Mouse (Mus musculus) kidney, embryonic 16.5 days (tissue): ENCODE measurements around the gene Nos2. TPM values are rescaled to one million over a fixed set of nuclear protein-coding genes. Genes with fewer than 3 reads are reported as not detected.
A peak's percentile ranks its signal among the peaks of the same experiment; 100 is the strongest.
"Not testable (repeated sequence)": the region's sequence is repeated elsewhere in the genome, so short reads cannot be mapped to it uniquely, and the experiment has no call there.

Experiments
- ATAC-seq: fragments of 200-750 bp; cut with Nextera tagmentation; 2 replicates; pipeline ENCODE4 v1.8.0; 2017; ENCODE audit warnings: moderate TSS enrichment; ENCODE audit not compliant: low FRiP score, low TSS enrichment
- H3K27ac ChIP-seq: fragments of 300-500 bp; sonication (generic); 2 replicates; pipeline ENCODE4 v1.5.1; 2014; ENCODE audit warnings: low read length
- H3K27me3 ChIP-seq: fragments of 300-500 bp; sonication (generic); 2 replicates; pipeline ENCODE4 v1.6.1; 2014; ENCODE audit warnings: low read length, control low read depth, mixed read lengths; ENCODE audit not compliant: insufficient read depth
- H3K36me3 ChIP-seq: fragments of 300-500 bp; sonication (generic); 2 replicates; pipeline ENCODE4 v1.6.1; 2014; ENCODE audit warnings: low read length, control low read depth, mixed read lengths; ENCODE audit not compliant: insufficient read depth
- H3K4me1 ChIP-seq: fragments of 300-500 bp; sonication (generic); 2 replicates; pipeline ENCODE4 v1.6.1; 2014; ENCODE audit warnings: low read length, control low read depth, mixed read lengths; ENCODE audit not compliant: insufficient read depth
- H3K4me2 ChIP-seq: fragments of 300-500 bp; sonication (generic); replicated peaks from 2 replicates; pipeline ENCODE4 v1.6.1; 2014; ENCODE audit warnings: low read depth, low read length
- H3K4me3 ChIP-seq: fragments of 300-500 bp; sonication (generic); 2 replicates; pipeline ENCODE4 v1.5.1; 2014; ENCODE audit warnings: mild to moderate bottlenecking, low read length
- H3K9ac ChIP-seq: fragments of 300-500 bp; sonication (generic); replicated peaks from 2 replicates; pipeline ENCODE4 v1.6.1; 2014; ENCODE audit warnings: low read length
- H3K9me3 ChIP-seq: fragments of 300-500 bp; sonication (generic); 2 replicates; pipeline ENCODE4 v1.6.1; 2016; ENCODE audit warnings: low read length, control low read depth
- WGBS: fragments of 180-500 bp; shearing (Covaris S2); extraction: QIAGEN DNeasy Blood & Tissue Kit; methylation state at CpG from one replicate; pipeline ENCODE4 v1.1.7; 2014; 5-methylcytosine and 5-hydroxymethylcytosine counted together
- polyA plus RNA-seq: library from polyadenylated mRNA; unstranded; fragments of >200 nt; fragmentation: Nextera tagmentation; extraction: Ambion mirVana; gene quantifications from 2 replicates; pipeline ENCODE4 v1.2.1, GENCODE M21; 2015

The Nos2 gene
- polyA plus RNA-seq, 1 experiment from 2014 or later: 2.1 TPM

- 26% methylated on average over 5 of the region's 5 CpGs for WGBS
- peak; percentile 54; the same call in 1 of the 2 replicates for ATAC-seq
- Histone ChIP-seq H3K27ac (peak overlapping the region; percentile 80), H3K27me3 (no peaks in the 10 kb centered on the region), H3K9ac (peak overlapping the region; percentile 5; the same call in 1 of the 2 replicates), H3K36me3 (no peaks in the 10 kb centered on the region), H3K4me1 (peaks cover 23% of the 10 kb centered on the region), H3K4me3 (no peak overlapping the region), H3K9me3 (peaks cover under 1% of the 10 kb centered on the region; the same call in 1 of the 2 replicates), H3K4me2 (no peak overlapping the region)
These were observed 82.0 kb downstream of the Nos2 start for GRCm38 (mm10) chr11:79002551-79002951.

- WGBS: 40% methylated on average over 11 of the region's 11 CpGs
- no peaks in the 10 kb centered on the region for H3K27me3 ChIP-seq
- peak overlapping the region; percentile 80 for H3K27ac ChIP-seq
- H3K9ac ChIP-seq: no peak overlapping the region; the same call in 1 of the 2 replicates
- ATAC-seq: peak; percentile 68
- H3K36me3 ChIP-seq: no peaks in the 10 kb centered on the region
- H3K9me3 ChIP-seq: no peaks in the 10 kb centered on the region
- H3K4me2 ChIP-seq: no peak overlapping the region
- no peak overlapping the region for H3K4me3 ChIP-seq
- peaks cover 23% of the 10 kb centered on the region for H3K4me1 ChIP-seq
These were observed 82.6 kb downstream of the Nos2 start for GRCm38 (mm10) chr11:79003053-79003768.

- peak overlapping the region; percentile 80 for H3K27ac ChIP-seq
- H3K4me3 ChIP-seq: no peak overlapping the region
- peaks cover 23% of the 10 kb centered on the region for H3K4me1 ChIP-seq
- no peak overlapping the region for H3K4me2 ChIP-seq
- H3K9me3 ChIP-seq: no peaks in the 10 kb centered on the region
- 68% methylated on average over 10 of the region's 10 CpGs for WGBS
- ATAC-seq: no peak
- H3K9ac ChIP-seq: no peak overlapping the region
- H3K27me3 ChIP-seq: no peaks in the 10 kb centered on the region
- H3K36me3 ChIP-seq: no peaks in the 10 kb centered on the region
These were observed 83.4 kb downstream of the Nos2 start for GRCm38 (mm10) chr11:79003769-79004638.

GRCm38 (mm10) chr11:79005578-79006394 lies 85.2 kb downstream of the Nos2 start:
- H3K4me3 ChIP-seq: no peak overlapping the region
- H3K36me3 ChIP-seq: no peaks in the 10 kb centered on the region
- no peak overlapping the region for H3K27ac ChIP-seq
- no peak for ATAC-seq
- WGBS: 79% methylated on average over 14 of the region's 14 CpGs
- H3K27me3 ChIP-seq: no peaks in the 10 kb centered on the region
- no peak overlapping the region for H3K4me2 ChIP-seq
- H3K9ac ChIP-seq: no peak overlapping the region
- H3K9me3 ChIP-seq: no peaks in the 10 kb centered on the region
- peaks cover 23% of the 10 kb centered on the region for H3K4me1 ChIP-seq

GRCm38 (mm10) chr11:79006417-79006816 lies 85.8 kb downstream of the Nos2 start:
- Histone ChIP-seq H3K4me3 (no peak overlapping the region), H3K36me3 (no peaks in the 10 kb centered on the region), H3K9me3 (no peaks in the 10 kb centered on the region), H3K27me3 (no peaks in the 10 kb centered on the region), H3K4me2 (no peak overlapping the region), H3K27ac (no peak overlapping the region), H3K4me1 (peaks cover 23% of the 10 kb centered on the region), H3K9ac (no peak overlapping the region)
- no peak for ATAC-seq
- WGBS: 67% methylated on average over 5 of the region's 5 CpGs

GRCm38 (mm10) chr11:79007356-79007755 lies 86.8 kb downstream of the Nos2 start:
- not testable (repeated sequence) for ATAC-seq, H3K27me3 ChIP-seq, H3K27ac ChIP-seq, H3K36me3 ChIP-seq, H3K9ac ChIP-seq, H3K4me3 ChIP-seq, H3K9me3 ChIP-seq, H3K4me2 ChIP-seq
- 88% methylated on average over 3 of the region's 3 CpGs for WGBS
- peaks cover 20% of the 10 kb centered on the region for H3K4me1 ChIP-seq

GRCm38 (mm10) chr11:79008007-79008775 lies 87.6 kb downstream of the Nos2 start:
- no peak for ATAC-seq
- 80% methylated on average over 6 of the region's 6 CpGs for WGBS
- no peaks in the 10 kb centered on the region for H3K36me3 ChIP-seq
- H3K9me3 ChIP-seq: no peaks in the 10 kb centered on the region
- no peak overlapping the region for H3K27ac ChIP-seq
- no peak overlapping the region for H3K9ac ChIP-seq
- peaks cover 12% of the 10 kb centered on the region for H3K4me1 ChIP-seq
- H3K4me3 ChIP-seq: no peak overlapping the region
- H3K27me3 ChIP-seq: no peaks in the 10 kb centered on the region
- H3K4me2 ChIP-seq: no peak overlapping the region

GRCm38 (mm10) chr11:79008891-79009290 lies 88.3 kb downstream of the Nos2 start:
- Histone ChIP-seq H3K4me2 (no peak overlapping the region), H3K9me3 (no peaks in the 10 kb centered on the region)
- 91% methylated on average over 7 of the region's 7 CpGs for WGBS

More at GRCm38 (mm10) chr11:79008891-79009290, 88.3 kb downstream of the Nos2 start:
- Histone ChIP-seq H3K27ac (no peak overlapping the region), H3K36me3 (no peaks in the 10 kb centered on the region), H3K27me3 (no peaks in the 10 kb centered on the region), H3K9ac (no peak overlapping the region), H3K4me1 (peaks cover 5% of the 10 kb centered on the region), H3K4me3 (no peak overlapping the region)
- ATAC-seq: no peak
